Mouse (Mus musculus) thymus, adult 2 months (tissue): ENCODE data around the gene Ndufa7. TPM values are rescaled to one million over a fixed set of nuclear protein-coding genes. Genes with fewer than 3 reads are reported as not detected.
A peak's percentile ranks its signal among the peaks of the same experiment; 100 is the strongest.

Experiments
- DNase-seq: peaks from one replicate; pipeline ENCODE4 v3.0.0; 2021
- H3K27ac ChIP-seq: fragments of 200-500 bp; 2 replicates; pipeline ENCODE4 v1.5.1; 2012; ENCODE audit warnings: low read length, control low read depth; ENCODE audit not compliant: control insufficient read depth, insufficient read depth
- H3K27me3 ChIP-seq: fragments of 200-500 bp; 2 replicates; pipeline ENCODE4 v1.6.1; 2012; ENCODE audit warnings: mild to moderate bottlenecking, low read length, moderate library complexity, mixed read lengths; ENCODE audit not compliant: control insufficient read depth, insufficient read depth
- H3K36me3 ChIP-seq: fragments of 200-500 bp; 2 replicates; pipeline ENCODE4 v1.6.1; 2012; ENCODE audit warnings: mild to moderate bottlenecking, low read length, moderate library complexity; ENCODE audit not compliant: control insufficient read depth, insufficient read depth
- H3K4me1 ChIP-seq: fragments of 200-500 bp; replicated peaks from 2 replicates; pipeline ENCODE4 v1.6.1; 2012; ENCODE audit warnings: low read length; ENCODE audit not compliant: control insufficient read depth, insufficient read depth
- H3K4me3 ChIP-seq: fragments of 200-500 bp; 2 replicates; pipeline ENCODE4 v1.5.1; 2012; ENCODE audit warnings: mild to moderate bottlenecking, low read length, control low read depth, moderate library complexity; ENCODE audit not compliant: control insufficient read depth, insufficient read depth
- CTCF ChIP-seq: fragments of 200-500 bp; IDR thresholded peaks from 2 replicates; pipeline ENCODE4 v1.5.1; 2012; ENCODE audit warnings: mild to moderate bottlenecking, control low read depth, low read length, moderate library complexity, borderline replicate concordance; ENCODE audit not compliant: control insufficient read depth, poor library complexity, insufficient read depth; ENCODE audit errors: extremely low read depth
- POLR2A ChIP-seq: fragments of 200-500 bp; IDR thresholded peaks from 2 replicates; pipeline ENCODE4 v1.6.1; 2012; ENCODE audit warnings: mild to moderate bottlenecking, low read length, control low read depth, moderate library complexity; ENCODE audit not compliant: control insufficient read depth, poor library complexity, insufficient read depth; ENCODE audit errors: extremely low read depth
- WGBS: fragments of 180-500 bp; shearing (Covaris S2); methylation state at CpG from one replicate; pipeline ENCODE4 v1.1.7; 2018; 5-methylcytosine and 5-hydroxymethylcytosine counted together
- polyA plus RNA-seq: library from polyadenylated mRNA; depleted of rRNA; stranded (reverse); fragments of >200 nt; gene quantifications from 2 replicates; pipeline ENCODE4 v1.2.3, GENCODE M21; 2012

Ndufa7 gene
- polyA plus RNA-seq, 1 experiment: 382 TPM

GRCm38 (mm10) chr17:33826850-33827249, 2.5 kb downstream of the Ndufa7 start:
- Histone ChIP-seq H3K4me3 (no peak overlapping the region), H3K4me1 (peaks cover 12% of the 10 kb centered on the region), H3K36me3 (peaks cover 35% of the 10 kb centered on the region), H3K27ac (no peak overlapping the region), H3K27me3 (no peaks in the 10 kb centered on the region)
- WGBS: 2% methylated on average over 3 of the region's 3 CpGs
- TF ChIP-seq CTCF (no peak), POLR2A (no peak)
- DNase-seq: peak; percentile 60

GRCm38 (mm10) chr17:33828892-33829291, 4.5 kb downstream of the Ndufa7 start:
- TF ChIP-seq CTCF (no peak), POLR2A (no peak)
- no peak overlapping the region for H3K4me3 ChIP-seq
- H3K27ac ChIP-seq: no peak overlapping the region
- 92% methylated on average over 2 of the region's 2 CpGs for WGBS
- peaks cover 34% of the 10 kb centered on the region for H3K36me3 ChIP-seq
- no peak for DNase-seq
- peaks cover 7% of the 10 kb centered on the region for H3K4me1 ChIP-seq
- no peaks in the 10 kb centered on the region for H3K27me3 ChIP-seq

- Histone ChIP-seq H3K4me1 (peaks cover 6% of the 10 kb centered on the region), H3K36me3 (peaks cover 35% of the 10 kb centered on the region), H3K4me3 (no peak overlapping the region), H3K27ac (no peak overlapping the region), H3K27me3 (no peaks in the 10 kb centered on the region)
- no peak for TF ChIP-seq POLR2A
- TF ChIP-seq CTCF: no peak
- 95% methylated on average over 10 of the region's 10 CpGs for WGBS
- no peak for DNase-seq
Measured at GRCm38 (mm10) chr17:33829561-33829960, 5.2 kb downstream of the Ndufa7 start.

- Histone ChIP-seq H3K27ac (no peak within 1 kb of the TSS), H3K4me3 (peak within 1 kb of the TSS; percentile 58), H3K36me3 (no peaks in the 10 kb centered on the region), H3K27me3 (no peaks in the 10 kb centered on the region), H3K4me1 (peaks cover 5% of the 10 kb centered on the region)
- WGBS: under 1% methylated on average over 45 of the region's 45 CpGs
- DNase-seq: peak; percentile 92
- TF ChIP-seq POLR2A (no peak), CTCF (peak; percentile 19; the same call in 1 of the 2 replicates)
Measured at GRCm38 (mm10) chr17:33842966-33843795, 18.8 kb downstream of the Ndufa7 start, which contains the start of gene Cd320. TSS of gene Cd320 (plus strand) at chr17:33843091.

GRCm38 (mm10) chr17:33844196-33844595, 19.8 kb downstream of the Ndufa7 start:
- H3K36me3 ChIP-seq: no peaks in the 10 kb centered on the region
- no peak overlapping the region for H3K4me3 ChIP-seq
- 81% methylated on average over 1 of the region's 1 CpGs for WGBS
- H3K27me3 ChIP-seq: no peaks in the 10 kb centered on the region
- peaks cover 5% of the 10 kb centered on the region for H3K4me1 ChIP-seq
- no peak for DNase-seq
- no peak overlapping the region for H3K27ac ChIP-seq
- TF ChIP-seq POLR2A (no peak), CTCF (no peak)

- H3K36me3 ChIP-seq: no peaks in the 10 kb centered on the region
- H3K4me3 ChIP-seq: no peak overlapping the region
- no peak overlapping the region for H3K27ac ChIP-seq
- H3K4me1 ChIP-seq: peaks cover 5% of the 10 kb centered on the region
- WGBS: 97% methylated on average over 8 of the region's 8 CpGs
- no peaks in the 10 kb centered on the region for H3K27me3 ChIP-seq
- TF ChIP-seq POLR2A (no peak), CTCF (no peak)
- DNase-seq: no peak
Measured at GRCm38 (mm10) chr17:33848139-33848538, 23.8 kb downstream of the Ndufa7 start.

- no peak for DNase-seq
- TF ChIP-seq POLR2A (no peak), CTCF (no peak)
- WGBS: 20% methylated on average over 1 of the region's 1 CpGs
- H3K27me3 ChIP-seq: no peaks in the 10 kb centered on the region
- no peak overlapping the region for H3K27ac ChIP-seq
- no peaks in the 10 kb centered on the region for H3K4me1 ChIP-seq
- H3K4me3 ChIP-seq: no peak overlapping the region
- no peaks in the 10 kb centered on the region for H3K36me3 ChIP-seq
Measured at GRCm38 (mm10) chr17:33851331-33851730, 27.0 kb downstream of the Ndufa7 start.
